Mouse (Mus musculus): ENCODE data around the gene Eif2ak2.

Gene Eif2ak2

GRCm38 (mm10) chr17:78834856-78835835 is 47.2 kb downstream of the Eif2ak2 start, which contains the start of the genes Heatr5b and Gpatch11:
Gene Heatr5b, minus strand, starts transcription at chr17:78835364.
Gene Gpatch11, plus strand, starts transcription at chr17:78835567.
- DNase-seq (ENCODE audit: low spot score in 2 of 2) = peak; percentile 97

- no peak for DNase-seq (ENCODE audit: low spot score in 2 of 2)
Measured at GRCm38 (mm10) chr17:78824346-78824745, 58.0 kb downstream of the Eif2ak2 start.

- DNase-seq (ENCODE audit: low spot score in 2 of 2) = no peak
Measured at GRCm38 (mm10) chr17:78809582-78809981, 72.8 kb downstream of the Eif2ak2 start.

- DNase-seq (ENCODE audit: low spot score in 2 of 2) = no peak
Measured at GRCm38 (mm10) chr17:78809019-78809418, 73.4 kb downstream of the Eif2ak2 start.
